Mouse (Mus musculus) adrenal gland, adult (tissue): ENCODE measurements around the gene Tekt5.

ENCODE experiments used
- DNase-seq, 2 experiments: peaks; one replicate each; pipeline ENCODE4 v3.0.0; 2022 to 2023; ENCODE audit warnings: low spot score in 1 of 2; ENCODE audit not compliant: inconsistent age in 2 of 2

Gene Tekt5

DNA sequence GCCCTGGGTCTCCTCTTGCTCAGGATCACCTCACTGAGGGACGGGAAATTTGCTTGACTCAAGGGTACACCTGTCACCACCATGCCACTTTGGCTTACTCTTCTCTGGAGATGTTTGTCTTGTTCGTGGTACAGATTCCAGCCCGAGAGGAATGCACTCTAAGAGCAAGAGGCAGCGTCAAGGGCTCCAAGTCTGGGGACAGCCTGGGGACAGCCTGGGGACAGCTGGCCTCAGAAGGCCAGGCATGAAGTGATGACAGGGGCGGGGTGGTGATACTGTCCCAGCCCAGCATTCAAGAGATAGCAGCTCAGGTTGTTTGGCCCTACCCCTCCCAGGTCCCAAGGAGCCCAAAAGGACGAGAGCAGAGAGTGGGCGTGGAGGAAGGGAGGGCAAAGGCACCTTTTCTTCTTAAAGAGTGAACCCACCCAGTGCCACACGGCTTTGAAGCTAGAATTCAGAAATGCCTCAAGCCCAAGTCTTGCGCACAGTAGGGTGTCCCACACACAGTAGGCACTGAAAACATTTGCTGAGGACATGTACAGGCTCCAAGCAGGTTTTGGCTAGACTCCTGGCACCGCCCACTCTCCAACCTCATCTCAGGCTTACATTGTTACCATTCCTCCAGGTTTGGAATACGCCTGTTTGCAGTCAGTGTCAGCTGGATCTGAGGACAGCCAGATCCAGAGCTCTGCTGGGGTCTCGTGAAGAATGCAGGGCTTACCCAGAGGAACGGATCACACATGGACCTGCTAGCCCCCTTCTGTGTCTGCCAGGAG is 57.7 kb downstream of the Tekt5 start:
- DNase-seq: no peak

DNA sequence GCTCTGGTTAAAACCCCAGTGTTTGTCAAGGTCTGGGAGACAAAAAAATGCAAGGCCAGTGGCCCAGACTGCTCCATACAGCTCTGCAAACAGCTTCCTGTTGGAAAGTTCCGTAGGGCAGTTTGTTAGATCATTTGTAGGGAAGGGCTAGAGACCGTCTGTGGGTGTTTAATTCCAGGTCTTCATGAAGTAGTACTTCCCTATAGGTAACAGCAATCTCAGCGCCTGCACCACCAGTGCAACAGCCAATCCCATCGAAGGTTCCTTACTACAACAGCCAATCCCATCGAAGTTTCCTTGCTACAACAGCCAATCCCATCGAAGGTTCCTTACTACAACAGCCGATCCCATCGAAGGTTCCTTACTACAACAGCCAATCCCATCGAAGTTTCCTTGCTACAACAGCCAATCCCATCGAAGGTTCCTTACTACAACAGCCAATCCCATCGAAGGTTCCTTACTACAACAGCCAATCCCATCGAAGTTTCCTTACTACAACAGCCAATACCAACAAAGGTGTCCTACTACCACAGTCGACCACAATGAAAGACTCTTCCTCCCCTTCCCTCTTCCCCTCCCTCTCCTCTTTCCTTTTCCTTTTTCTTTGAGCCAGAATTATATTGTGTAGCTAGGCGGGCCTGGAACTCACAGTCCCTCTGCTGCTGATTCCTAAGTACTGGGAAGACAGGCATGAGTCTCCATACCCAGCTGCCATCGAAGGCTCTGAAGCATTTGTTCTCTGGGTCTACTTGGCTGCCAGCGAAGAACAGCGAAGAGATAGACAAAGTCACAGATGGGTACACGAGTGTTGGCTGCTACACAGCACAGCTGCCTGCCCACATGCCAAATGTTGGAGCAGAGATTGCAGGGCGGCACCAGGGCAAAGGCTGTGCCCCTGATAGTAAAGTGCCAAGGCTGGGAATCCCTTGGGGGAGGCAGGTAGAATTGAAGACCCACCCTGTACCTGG is 58.6 kb downstream of the Tekt5 start:
- DNase-seq: peak in 1 of 2 experiments; percentile 12

DNA sequence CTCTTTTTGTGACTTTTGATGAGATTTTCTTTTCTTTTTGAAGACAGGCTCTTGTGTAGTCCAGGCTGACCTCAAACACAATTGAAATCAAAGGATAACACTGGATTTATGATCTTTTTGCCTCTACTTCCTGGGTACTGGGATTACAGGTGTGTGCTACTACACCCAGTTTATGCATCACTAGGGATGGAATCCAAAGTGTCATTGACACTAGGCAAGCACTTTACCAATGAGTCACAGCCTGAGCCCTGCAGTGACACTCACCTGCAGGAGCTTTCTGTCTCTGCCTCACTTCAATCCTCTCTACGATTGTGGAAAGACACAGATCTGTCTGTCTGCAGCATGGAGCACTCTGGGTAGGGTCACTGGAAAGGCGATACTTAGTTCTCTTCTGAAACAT is 59.3 kb downstream of the Tekt5 start:
- no peak for DNase-seq

DNA sequence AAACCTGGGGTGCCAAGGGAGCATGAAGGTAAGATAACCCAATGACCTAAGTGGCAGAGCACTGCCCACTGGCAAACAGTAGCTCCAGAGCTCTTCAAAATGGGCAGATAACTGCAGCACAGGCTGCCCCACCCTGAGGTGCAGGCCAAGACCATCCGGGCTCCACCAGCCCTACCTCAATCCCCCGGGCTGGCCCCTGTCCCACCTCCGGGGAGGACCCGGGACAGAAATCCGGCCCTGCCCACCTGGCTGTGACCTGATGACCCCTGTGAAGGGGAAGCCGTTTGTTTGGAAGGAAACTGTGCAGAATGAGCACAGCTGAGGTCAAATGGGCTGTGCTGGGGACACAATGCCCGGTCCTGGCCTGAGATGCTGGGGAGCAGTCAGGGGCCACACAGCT is 62.6 kb downstream of the Tekt5 start:
- DNase-seq: no peak

DNA sequence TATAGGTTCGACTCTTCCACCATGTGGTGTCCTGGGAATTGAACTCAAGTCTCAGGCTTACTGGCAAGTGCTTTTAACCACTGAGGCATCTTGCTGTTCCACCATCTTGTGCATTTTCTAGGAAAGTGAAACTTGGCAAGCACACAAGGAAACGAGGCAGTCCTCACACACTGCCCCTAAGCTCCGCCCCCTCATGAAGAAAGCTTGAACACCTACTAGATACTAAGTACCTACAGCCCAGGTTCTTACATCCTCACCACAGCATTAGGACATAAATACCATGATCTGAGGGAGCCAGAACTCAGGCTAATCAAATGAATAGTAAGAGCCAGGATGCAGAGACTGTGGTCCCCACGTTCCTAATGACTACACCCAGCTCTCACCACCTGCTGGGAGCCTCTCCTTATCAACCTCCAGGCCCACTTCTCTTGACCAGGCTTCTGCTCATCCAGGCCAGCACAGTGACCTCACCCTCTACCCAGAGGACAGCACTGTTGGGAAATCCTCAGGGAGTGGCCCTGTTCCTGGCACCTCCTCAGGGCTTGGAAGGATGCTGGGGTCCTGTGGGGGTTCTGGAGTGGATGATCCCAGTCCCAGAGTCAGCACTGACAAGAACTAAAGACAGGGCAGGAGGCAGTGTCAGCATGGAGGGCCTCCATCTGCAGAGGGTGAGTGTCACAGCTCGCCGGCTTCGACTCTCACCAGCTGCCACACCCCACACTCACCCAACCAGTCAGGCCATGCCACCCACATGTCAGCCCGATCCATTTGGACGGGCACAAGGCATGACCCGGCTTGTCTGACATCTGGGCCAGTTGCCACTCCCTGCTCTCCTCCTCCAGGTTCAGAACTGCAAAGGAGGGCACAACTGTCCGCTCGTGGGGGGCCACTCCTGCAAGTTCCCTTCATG is 64.4 kb downstream of the Tekt5 start:
- no peak for DNase-seq

DNA sequence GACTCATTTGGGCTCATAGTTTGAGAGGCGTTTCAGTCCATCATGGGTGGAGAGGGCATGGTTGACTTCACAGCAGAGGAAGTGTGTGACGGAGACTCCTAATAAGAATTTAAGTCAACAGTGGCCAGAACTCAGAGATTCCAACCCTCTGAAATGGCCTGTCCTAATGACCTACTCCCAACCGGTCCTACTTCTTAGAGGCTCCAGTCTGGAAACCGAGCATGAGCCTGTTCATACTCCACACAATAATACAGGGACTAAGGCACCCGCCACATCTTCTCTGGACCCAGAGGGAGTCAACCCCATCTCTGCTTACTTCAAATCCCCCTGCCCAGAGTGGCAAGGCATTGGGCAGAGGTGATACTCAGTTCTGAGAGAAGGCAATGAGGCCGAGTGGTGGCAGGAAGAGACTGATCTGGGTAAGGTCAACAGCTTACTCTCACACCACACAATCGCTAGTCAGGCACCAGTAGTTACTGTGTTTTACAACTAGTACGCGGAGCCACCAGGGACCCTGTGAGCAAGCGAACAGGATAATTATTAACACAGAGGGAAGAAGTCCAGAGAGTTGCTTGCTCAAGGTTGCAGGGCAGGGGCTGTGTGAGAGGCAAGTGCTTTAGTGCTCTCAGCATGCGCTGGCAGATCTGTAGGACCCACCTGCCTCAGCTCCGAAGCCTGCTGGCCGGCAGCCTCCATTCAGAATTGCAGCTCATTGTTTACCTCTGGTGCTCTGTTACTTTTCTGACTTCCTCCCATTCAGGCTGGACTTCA is 67.5 kb downstream of the Tekt5 start:
- no peak for DNase-seq

DNA sequence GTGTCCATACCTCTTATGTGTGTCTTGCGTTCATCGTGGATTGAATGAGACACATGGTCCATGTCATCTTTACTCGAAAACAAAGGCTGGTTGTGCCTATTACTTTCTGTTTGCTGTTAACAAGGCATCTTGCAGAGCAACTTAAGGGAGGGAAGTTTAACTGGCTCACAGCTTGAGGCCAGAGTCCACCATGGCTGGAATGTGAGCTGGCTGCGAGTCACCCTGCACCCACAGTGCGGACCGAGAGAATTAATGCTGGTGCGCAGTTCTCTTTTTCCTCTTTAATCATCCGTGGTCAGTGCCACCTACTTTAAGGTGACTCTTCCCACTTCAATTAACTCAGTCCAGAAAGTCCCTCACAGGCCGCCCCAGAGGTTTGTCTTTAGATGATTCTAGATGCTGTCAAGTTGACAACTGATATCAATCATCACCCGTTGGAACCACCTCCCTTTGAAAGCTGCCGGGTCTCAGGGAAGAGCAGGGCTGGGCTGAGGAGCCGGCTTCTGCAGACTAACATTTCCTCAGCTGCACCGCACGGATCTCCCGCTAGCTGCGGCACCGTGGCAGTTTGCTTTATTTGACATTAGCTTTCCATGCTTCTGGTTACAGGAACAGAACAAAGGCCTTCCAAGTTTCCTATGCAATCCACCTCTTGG is 75.2 kb downstream of the Tekt5 start:
- no peak for DNase-seq

DNA sequence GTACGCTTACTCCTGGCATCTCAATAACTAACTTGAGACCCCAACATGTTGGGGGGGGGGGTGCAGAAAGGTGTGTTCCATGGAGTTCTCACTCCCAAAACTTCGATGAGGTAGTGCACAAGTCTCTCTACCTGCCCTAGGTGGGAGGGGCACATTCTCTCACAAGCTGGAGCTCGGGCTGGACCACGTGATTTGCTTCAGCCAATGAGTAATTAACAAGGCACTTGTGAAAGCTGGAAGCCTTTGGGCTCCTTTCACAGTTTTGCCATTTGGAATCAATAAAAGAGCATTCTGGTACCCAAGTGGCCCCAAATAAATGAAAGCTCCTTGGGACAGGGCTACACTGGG is 78.1 kb downstream of the Tekt5 start:
- no peak for DNase-seq

DNA sequence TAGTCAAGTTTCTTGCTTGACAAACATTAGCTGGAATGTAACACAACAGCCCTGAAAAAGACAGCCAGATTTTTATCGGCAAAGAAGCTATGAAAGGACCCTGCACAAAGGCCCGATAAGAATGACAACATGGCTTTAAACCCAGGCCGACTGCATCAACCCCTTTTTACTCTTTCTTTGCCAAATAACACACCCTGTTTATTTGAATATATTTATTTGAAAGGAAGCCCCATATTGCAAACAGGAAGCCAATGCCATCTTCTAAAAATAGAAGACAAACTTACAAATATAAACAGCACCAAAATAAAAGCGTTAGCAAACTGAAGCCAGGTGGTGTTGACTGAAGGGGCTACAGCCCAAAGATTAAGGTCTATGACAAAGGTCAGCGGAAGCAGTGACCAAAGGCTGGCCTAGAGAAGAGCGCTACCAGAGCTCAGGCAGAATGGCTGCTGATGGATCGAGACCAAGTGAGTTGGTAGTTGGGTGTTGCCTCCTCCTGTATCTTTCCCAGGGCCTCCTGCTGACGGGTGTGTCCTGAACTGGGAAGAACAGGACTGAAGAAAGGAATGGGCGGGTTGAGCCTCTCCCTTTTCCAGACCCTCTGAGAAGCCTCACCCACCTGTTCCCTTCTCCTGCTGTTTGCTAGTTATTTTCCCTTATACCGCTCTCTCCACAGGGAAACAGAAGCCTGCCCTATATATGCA is 78.6 kb downstream of the Tekt5 start:
- DNase-seq: no peak

DNA sequence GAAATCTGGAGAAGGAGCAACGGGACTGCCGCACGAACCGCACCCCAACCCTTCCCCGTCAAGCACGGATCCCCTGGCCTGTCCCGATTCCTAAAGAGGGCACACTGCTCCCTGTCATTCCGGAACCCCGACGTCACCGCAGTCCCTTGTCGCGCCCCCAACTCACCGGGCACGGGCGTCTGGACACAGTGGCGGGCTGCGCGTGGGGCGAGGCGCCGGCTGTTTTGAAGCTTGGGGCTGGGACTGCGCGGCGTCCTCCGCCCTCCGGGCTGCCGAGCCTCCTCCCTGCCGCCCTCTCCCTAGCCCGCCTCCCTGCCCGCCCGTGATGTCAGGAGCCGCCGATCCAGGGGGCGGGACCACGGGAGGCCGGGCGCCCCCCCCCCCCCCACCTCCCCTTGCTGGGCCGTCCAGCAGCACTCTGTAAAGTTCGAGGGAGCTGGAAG is 81.6 kb downstream of the Tekt5 start, which contains the start of gene Emp2:
Gene Emp2, minus strand, starts transcription at position 323 of the 443 bp plus-strand sequence.
- DNase-seq: peak; percentile 59 to 80

DNA sequence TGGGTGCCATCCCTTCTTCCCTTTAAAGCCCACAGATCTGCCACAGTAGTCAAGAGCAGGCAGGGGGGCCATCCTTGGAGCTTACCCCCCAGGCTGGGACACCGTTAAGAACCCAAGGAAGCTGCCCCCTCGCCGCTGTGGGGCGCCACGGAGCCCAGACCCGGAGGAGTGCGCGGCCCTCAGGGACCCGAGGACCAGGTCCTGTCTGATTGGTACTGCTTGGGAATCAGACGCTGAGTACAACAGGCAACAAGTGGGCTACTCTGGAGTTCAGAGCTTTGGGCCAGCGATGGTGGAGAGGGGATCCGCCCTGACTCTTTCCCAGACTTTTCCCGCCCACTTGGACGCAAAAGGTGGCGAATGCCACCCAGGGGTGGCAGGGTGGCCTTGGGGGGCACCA is 82.1 kb downstream of the Tekt5 start:
- peak in 1 of 2 experiments; percentile 9 for DNase-seq

DNA sequence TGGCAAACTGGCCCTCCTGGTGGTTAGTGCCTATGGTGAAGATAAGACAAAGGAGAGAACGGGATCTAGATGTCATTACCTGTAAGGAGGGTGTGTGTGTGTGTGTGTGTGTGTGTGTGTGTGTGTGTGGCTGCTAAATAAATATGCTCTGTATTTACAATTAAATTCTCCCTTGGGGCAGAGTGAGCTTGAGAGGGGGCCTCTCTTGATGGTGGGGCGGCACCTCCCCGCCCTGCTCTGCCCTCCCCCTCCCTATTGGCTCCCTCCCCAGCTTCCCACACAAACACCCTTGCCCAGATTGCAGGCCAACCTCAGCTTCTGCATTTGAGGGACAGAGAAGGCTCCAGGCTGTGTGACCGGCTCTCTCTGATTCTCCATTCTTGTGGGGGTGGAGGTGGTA is 83.3 kb downstream of the Tekt5 start:
- no peak for DNase-seq

DNA sequence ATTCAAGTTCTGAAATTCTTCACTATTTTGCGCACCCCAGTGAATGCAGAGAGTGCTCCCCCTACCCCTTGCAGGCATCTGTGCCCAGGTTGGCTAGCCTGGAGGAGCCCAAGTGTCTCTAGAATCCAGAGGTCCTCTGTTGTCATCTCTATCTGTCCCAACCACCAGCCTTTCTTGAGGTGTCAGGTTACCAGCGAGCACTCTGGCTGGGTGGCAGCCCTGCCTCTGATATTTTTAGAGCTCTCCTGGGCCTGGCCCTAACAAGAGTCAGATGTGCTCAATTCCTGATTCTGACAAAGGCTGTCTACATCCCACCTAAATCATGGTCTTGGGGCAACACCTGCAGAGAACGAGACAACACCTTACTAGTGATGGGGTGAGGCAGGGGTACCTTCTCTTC is 84.2 kb downstream of the Tekt5 start:
- DNase-seq: no peak

DNA sequence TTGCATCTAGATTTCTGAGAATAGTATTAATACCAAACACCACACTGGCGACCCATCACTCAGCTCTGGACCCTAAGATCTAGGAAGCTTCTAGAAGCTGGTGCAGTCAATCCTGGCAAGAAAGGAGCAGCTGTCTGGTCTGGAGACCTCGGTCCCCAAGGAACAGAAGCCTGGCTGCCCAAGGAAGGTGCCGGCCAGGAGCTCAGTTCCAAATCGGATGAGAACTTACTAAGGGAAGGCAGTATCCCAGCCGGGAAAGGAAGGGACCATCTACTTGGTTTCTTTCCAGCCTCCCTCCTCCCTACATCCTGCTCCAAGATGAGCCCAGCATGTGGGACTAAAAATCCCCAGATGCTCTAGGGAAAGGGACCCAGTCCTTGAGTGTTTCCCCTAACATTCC is 84.8 kb downstream of the Tekt5 start:
- DNase-seq: no peak
